Mouse (Mus musculus) heart, adult 2 months (tissue): ENCODE data around the gene Nop56.

Source experiments
- CTCF ChIP-seq: fragments of 200-600 bp; IDR thresholded peaks from 2 replicates; pipeline ENCODE4 v1.8.1; 2022; ENCODE audit warnings: antibody characterized with exemption, mild to moderate bottlenecking, moderate library complexity
- EP300 ChIP-seq: fragments of 200-500 bp; IDR thresholded peaks from 2 replicates; pipeline ENCODE4 v1.6.1; 2011; ENCODE audit warnings: low read depth, low read length, control low read depth; ENCODE audit not compliant: insufficient read depth
- POLR2A ChIP-seq: fragments of 200-500 bp; IDR thresholded peaks from 2 replicates; pipeline ENCODE4 v1.6.1; 2011; ENCODE audit warnings: mild to moderate bottlenecking, low read depth, low read length, control low read depth; ENCODE audit not compliant: insufficient read depth

GRCm38 (mm10) chr2:130256762-130257161 is 17.5 kb upstream of the Nop56 start:
- TF ChIP-seq EP300 (no peak), CTCF (no peak), POLR2A (no peak)
